Mouse (Mus musculus) embryonic facial prominence, embryonic 14.5 days (tissue): ENCODE measurements around the gene Erv3. TPM values are rescaled to one million over a fixed set of nuclear protein-coding genes. Genes with fewer than 3 reads are reported as not detected.
A peak's percentile ranks its signal among the peaks of the same experiment; 100 is the strongest.

Experiments
- ATAC-seq: fragments of 200-750 bp; cut with Nextera tagmentation; 2 replicates; pipeline ENCODE4 v1.8.0; 2017; ENCODE audit warnings: low read depth, moderate number of reproducible peaks, moderate TSS enrichment
- DNase-seq: peaks from one replicate; pipeline ENCODE4 v3.0.0-alpha.2; 2015; ENCODE audit warnings: low spot score
- H3K27ac ChIP-seq: fragments of 300-500 bp; sonication (generic); replicated peaks from 2 replicates; pipeline ENCODE4 v1.5.1; 2014; ENCODE audit warnings: low read depth, mild to moderate bottlenecking, low read length, moderate library complexity
- H3K27me3 ChIP-seq: fragments of 300-500 bp; sonication (generic); replicated peaks from 2 replicates; pipeline ENCODE4 v1.6.1; 2014; ENCODE audit warnings: low read length; ENCODE audit not compliant: control insufficient read depth, insufficient read depth
- H3K36me3 ChIP-seq: fragments of 300-500 bp; sonication (generic); 2 replicates; pipeline ENCODE4 v1.6.1; 2014; ENCODE audit warnings: low read length, mixed read lengths; ENCODE audit not compliant: control insufficient read depth, insufficient read depth
- H3K4me1 ChIP-seq: fragments of 300-500 bp; sonication (generic); 2 replicates; pipeline ENCODE4 v1.6.1; 2014; ENCODE audit warnings: antibody characterized with exemption, low read length; ENCODE audit not compliant: control insufficient read depth, insufficient read depth
- H3K4me2 ChIP-seq: fragments of 300-500 bp; sonication (generic); 2 replicates; pipeline ENCODE4 v1.6.1; 2014; ENCODE audit warnings: low read depth, mild to moderate bottlenecking, low read length, moderate library complexity, mixed read lengths
- H3K4me3 ChIP-seq: fragments of 300-500 bp; sonication (generic); 2 replicates; pipeline ENCODE4 v1.5.1; 2014; ENCODE audit warnings: low read depth, mild to moderate bottlenecking, low read length
- H3K9ac ChIP-seq: fragments of 300-500 bp; sonication (generic); 2 replicates; pipeline ENCODE4 v1.6.1; 2014; ENCODE audit warnings: low read depth, mild to moderate bottlenecking, low read length, moderate library complexity, mixed read lengths
- H3K9me3 ChIP-seq: fragments of 300-500 bp; sonication (generic); 2 replicates; pipeline ENCODE4 v1.6.1; 2016; ENCODE audit warnings: low read length; ENCODE audit not compliant: control insufficient read depth
- WGBS: fragments of 180-500 bp; shearing (Covaris S2); extraction: QIAGEN DNeasy Blood & Tissue Kit; methylation state at CpG from one replicate; pipeline ENCODE4 v1.1.7; 2014; 5-methylcytosine and 5-hydroxymethylcytosine counted together
- polyA plus RNA-seq: library from polyadenylated mRNA; unstranded; fragments of >200 nt; fragmentation: Nextera tagmentation; extraction: Ambion mirVana; gene quantifications from 2 replicates; pipeline ENCODE4 v1.2.1, GENCODE M21; 2014

Erv3 gene
- polyA plus RNA-seq, 1 experiment from 2014 or later, result not detected

DNA sequence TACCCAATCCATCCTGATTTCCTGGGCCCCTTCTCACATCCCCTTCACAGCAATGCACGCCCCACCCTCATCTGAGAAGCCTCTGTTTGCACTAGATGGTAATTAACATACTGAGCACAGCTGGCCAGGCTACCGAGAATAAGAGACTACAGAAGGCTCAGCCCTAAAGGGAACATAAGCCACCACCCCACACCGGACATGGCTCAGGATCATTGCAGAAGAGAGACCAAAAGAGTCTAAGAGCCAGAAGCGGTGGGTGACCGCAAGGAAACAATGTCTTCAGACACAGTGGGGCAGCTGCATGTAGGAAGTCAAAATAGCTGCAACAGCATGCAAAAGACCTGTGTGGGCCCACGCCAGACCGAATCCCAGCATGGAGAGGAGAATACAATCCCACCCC, 50.7 kb downstream of the Erv3 start:
- Histone ChIP-seq H3K9ac (no peak overlapping the region), H3K27me3 (peaks cover 10% of the 10 kb centered on the region; the same call in 1 of the 2 replicates), H3K4me3 (no peak overlapping the region), H3K4me1 (peaks cover 7% of the 10 kb centered on the region), H3K27ac (no peak overlapping the region), H3K4me2 (peak overlapping the region; percentile 10; the same call in 1 of the 2 replicates), H3K9me3 (no peaks in the 10 kb centered on the region), H3K36me3 (no peaks in the 10 kb centered on the region)
- WGBS, result 42% methylated on average over 7 of the region's 7 CpGs
- ATAC-seq (no peak), DNase-seq (no peak)

DNA sequence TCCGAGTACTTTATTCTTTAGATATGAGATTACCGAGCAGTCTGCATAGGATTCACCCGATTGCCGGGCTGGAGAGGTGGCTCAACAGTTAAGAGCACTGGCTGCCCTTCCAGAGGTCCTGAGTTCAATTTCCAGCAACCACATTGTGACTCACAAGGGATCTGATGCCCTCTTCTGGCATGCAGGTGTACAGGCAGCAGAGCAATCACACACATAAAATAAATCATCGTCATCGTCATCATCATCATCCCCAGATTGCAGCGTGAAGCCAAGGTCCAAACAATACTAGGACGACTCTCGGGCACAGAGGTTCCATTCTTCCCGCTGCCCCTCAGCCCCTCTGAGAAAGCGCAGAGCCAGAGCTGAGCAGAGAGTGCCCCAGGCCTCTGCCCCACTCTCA, 51.9 kb downstream of the Erv3 start:
- H3K27me3 ChIP-seq, result no peaks in the 10 kb centered on the region
- H3K4me1 ChIP-seq, result peaks cover 7% of the 10 kb centered on the region
- no peak overlapping the region for H3K4me3 ChIP-seq
- H3K27ac ChIP-seq, result no peak overlapping the region
- H3K4me2 ChIP-seq, result no peak overlapping the region
- DNase-seq, result no peak
- no peak for ATAC-seq
- no peak overlapping the region for H3K9ac ChIP-seq
- WGBS, result 54% methylated on average over 11 of the region's 11 CpGs
- H3K9me3 ChIP-seq, result no peaks in the 10 kb centered on the region
- H3K36me3 ChIP-seq, result no peaks in the 10 kb centered on the region

DNA sequence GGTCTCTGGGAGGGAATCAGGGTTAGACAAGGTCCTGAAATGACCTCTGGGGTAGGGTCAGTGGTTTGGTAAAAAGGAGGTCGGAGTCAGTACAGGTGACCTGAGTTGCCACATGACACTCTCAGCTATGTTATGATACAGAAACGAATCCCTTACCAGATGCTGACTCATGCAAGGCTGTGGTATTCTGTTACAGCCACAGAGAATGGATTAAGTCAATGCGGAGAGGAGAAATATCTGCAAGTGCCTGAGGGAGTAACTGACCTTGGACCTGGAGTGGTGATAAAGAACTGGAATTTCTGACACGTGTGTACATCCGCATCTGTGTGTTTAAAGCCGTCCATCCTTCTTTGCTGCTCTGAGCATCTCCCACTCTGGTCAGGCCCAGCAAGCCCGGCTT, 52.7 kb downstream of the Erv3 start:
- no peak for DNase-seq
- peaks cover 7% of the 10 kb centered on the region for H3K4me1 ChIP-seq
- H3K4me2 ChIP-seq, result no peak overlapping the region
- no peaks in the 10 kb centered on the region for H3K9me3 ChIP-seq
- H3K36me3 ChIP-seq, result no peaks in the 10 kb centered on the region
- no peak overlapping the region for H3K4me3 ChIP-seq
- H3K27me3 ChIP-seq, result no peaks in the 10 kb centered on the region
- no peak overlapping the region for H3K9ac ChIP-seq
- no peak for ATAC-seq
- 33% methylated on average over 7 of the region's 7 CpGs for WGBS
- H3K27ac ChIP-seq, result no peak overlapping the region

DNA sequence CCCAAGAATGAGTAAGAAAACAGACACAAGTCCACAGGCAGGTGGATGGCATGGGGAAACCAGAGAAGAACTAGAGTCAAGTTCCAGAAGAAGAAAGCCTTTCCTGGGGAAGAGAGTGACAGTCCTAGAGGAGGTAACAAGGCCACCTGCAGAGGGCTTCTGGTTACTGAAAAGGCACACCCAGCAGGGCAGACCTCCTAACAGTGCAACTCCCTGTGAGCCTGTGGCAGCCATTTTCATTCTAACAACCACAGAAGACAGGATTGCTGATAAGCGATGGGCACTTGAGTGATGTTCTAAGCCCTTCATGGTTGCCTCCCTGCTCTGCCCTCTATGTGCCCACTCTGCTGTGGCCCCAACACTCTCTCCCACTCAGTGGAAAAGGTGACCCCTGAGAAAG, 54.2 kb downstream of the Erv3 start:
- WGBS, result 69% methylated on average over 1 of the region's 1 CpGs
- no peak overlapping the region for H3K27ac ChIP-seq
- no peaks in the 10 kb centered on the region for H3K27me3 ChIP-seq
- H3K4me1 ChIP-seq, result peaks cover 7% of the 10 kb centered on the region
- H3K36me3 ChIP-seq, result no peaks in the 10 kb centered on the region
- H3K9me3 ChIP-seq, result no peaks in the 10 kb centered on the region
- DNase-seq, result no peak
- no peak overlapping the region for H3K9ac ChIP-seq
- no peak for ATAC-seq
- H3K4me2 ChIP-seq, result no peak overlapping the region
- no peak overlapping the region for H3K4me3 ChIP-seq

DNA sequence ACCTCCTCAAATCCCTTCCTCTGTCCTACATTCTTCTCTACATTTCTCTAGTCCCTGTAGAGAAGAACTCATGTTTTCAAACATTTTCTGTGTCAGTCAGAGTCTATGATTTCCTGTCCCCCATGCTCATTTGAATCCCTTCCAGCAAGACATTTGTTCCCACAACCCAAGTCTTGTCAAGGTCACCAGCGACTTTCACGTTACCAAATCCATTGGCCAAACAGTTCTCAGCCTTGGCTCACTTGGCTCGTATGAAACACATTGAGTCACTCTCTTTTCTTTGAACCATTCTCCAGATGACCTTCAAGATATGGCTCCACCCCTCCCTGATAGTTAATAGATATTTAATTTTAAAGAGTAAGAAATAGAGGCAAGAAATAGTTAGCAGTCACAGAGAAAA, 55.7 kb downstream of the Erv3 start:
- WGBS, result 82% methylated on average over 3 of the region's 3 CpGs
- Histone ChIP-seq H3K36me3 (no peaks in the 10 kb centered on the region), H3K4me1 (peaks cover 4% of the 10 kb centered on the region), H3K27me3 (no peaks in the 10 kb centered on the region), H3K4me3 (no peak overlapping the region), H3K4me2 (no peak overlapping the region), H3K27ac (no peak overlapping the region), H3K9me3 (no peaks in the 10 kb centered on the region), H3K9ac (no peak overlapping the region)
- no peak for ATAC-seq
- DNase-seq, result no peak

Other genes with a start within 250 kb of the Erv3 start
- 47.3 and 50.3 TPM in 2 replicates for gene Prnp, start 50.2 kb upstream of the Erv3 start, polyA plus RNA-seq
- gene Prn, start 50.2 kb upstream of the Erv3 start, polyA plus RNA-seq, result not detected in 2 replicates
- 46.9 and 47.6 TPM in 2 replicates for gene Prnd, start 91.1 kb upstream of the Erv3 start, polyA plus RNA-seq
- gene Rassf2, start 170.5 kb upstream of the Erv3 start, polyA plus RNA-seq, result 23.0 and 23.1 TPM in 2 replicates